Mouse (Mus musculus) myocyte (in vitro differentiated cells): Measurements from ENCODE around the gene Apoa5.

Experiments
- E2F4 ChIP-seq: IDR thresholded peaks from one replicate; pipeline ENCODE4 v1.6.1; 2011; ENCODE audit warnings: mild to moderate bottlenecking, control low read depth, moderate library complexity; ENCODE audit not compliant: insufficient read depth
- MAX ChIP-seq: IDR thresholded peaks from one replicate; pipeline ENCODE4 v1.6.1; 2011; ENCODE audit warnings: low read depth, mild to moderate bottlenecking, control low read depth
- MYOD1 ChIP-seq, 3 experiments: IDR thresholded peaks; one replicate each; pipeline ENCODE4 v1.6.1; 2011; ENCODE audit warnings: control low read depth in 2 of 3, low read depth in 2 of 3, mild to moderate bottlenecking in 2 of 3, moderate library complexity in 1 of 3; ENCODE audit not compliant: insufficient read length in 2 of 3, control insufficient read depth in 1 of 3
- MYOG ChIP-seq, 3 experiments: IDR thresholded peaks; one replicate each; pipeline ENCODE4 v1.6.1; 2011; ENCODE audit warnings: control low read depth in 2 of 3, low read depth in 2 of 3, mild to moderate bottlenecking in 2 of 3; ENCODE audit not compliant: insufficient read length in 2 of 3, control insufficient read depth in 1 of 3, insufficient read depth in 1 of 3
- POLR2A ChIP-seq: IDR thresholded peaks from one replicate; pipeline ENCODE4 v1.6.1; 2011; ENCODE audit warnings: low read depth, mild to moderate bottlenecking, control low read depth, moderate library complexity; ENCODE audit not compliant: insufficient read length
- POLR2AphosphoS2 ChIP-seq: IDR thresholded peaks from one replicate; pipeline ENCODE4 v1.6.1; 2011; ENCODE audit warnings: low read depth, control low read depth; ENCODE audit not compliant: insufficient read length
- SRF ChIP-seq: IDR thresholded peaks from one replicate; pipeline ENCODE4 v1.6.1; 2011; ENCODE audit warnings: low read depth; ENCODE audit not compliant: control insufficient read depth, insufficient read length
- TCF12 ChIP-seq: IDR thresholded peaks from one replicate; pipeline ENCODE4 v1.6.1; 2011; ENCODE audit warnings: mild to moderate bottlenecking, control low read depth; ENCODE audit not compliant: poor library complexity, insufficient read depth, severe bottlenecking
- USF1 ChIP-seq: IDR thresholded peaks from one replicate; pipeline ENCODE4 v1.6.1; 2011; ENCODE audit warnings: low read depth, mild to moderate bottlenecking, control low read depth, moderate library complexity

GRCm38 (mm10) chr9:46315807-46316365 is 47.5 kb downstream of the Apoa5 start:
- TF ChIP-seq MYOG (IDR thresholded peaks at IDR 0.05; ENCODE audit: control insufficient read depth in 1 of 3, insufficient read depth in 1 of 3, insufficient read length in 2 of 3, low read depth in 2 of 3) (no peak), POLR2A (no peak), E2F4 (no peak), USF1 (no peak), MAX (no peak), TCF12 (no peak), MYOD1 (IDR thresholded peaks at IDR 0.05; ENCODE audit: control insufficient read depth in 1 of 3, insufficient read length in 2 of 3, low read depth in 2 of 3) (no peak), SRF (no peak), POLR2AphosphoS2 (no peak)
